Comparison of ENCODE assay signal across 8 mouse cellular contexts in the genomic region with DNA sequence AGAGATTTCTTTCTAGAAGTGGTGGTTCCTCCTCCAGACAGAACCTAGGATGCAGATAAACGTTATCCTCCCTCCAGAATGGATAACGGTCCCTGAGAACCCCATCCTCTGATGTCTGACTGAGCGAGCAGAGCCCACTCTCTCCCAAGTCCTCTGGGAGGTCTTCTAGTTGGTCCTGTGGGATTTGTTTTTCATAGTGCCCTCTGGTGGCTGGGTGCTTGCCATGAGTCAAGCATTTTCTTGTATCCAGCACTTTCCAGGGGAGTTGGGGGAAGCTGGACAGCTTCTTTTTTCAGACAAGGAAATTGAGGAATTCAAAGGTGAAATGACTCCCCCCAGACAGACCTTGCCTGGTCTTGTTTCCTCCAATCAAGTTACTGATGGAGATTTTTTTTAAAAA.
A peak's percentile ranks its signal among the peaks of the same experiment; 100 is the strongest.
DNase-seq lines count a peak whose midpoint lies in the region; ATAC-seq lines count a peak whose summit lies in the region.

No protein-coding gene starts in this region.

- peak; percentile 25 for DNase-seq in cerebellum, adult 9-10 months
- DNase-seq in cerebellum, adult 9-11 months = no peak
- DNase-seq in ovary, postnatal 14 days (ENCODE audit: low spot score) = peak; percentile 18
- DNase-seq in ovary, postnatal 10 days (ENCODE audit: low spot score) = no peak
- DNase-seq in kidney, postnatal 4 days = peak; percentile 61 to 69
- peak; percentile 76 for DNase-seq in lung, postnatal 14 days

- peak; percentile 48; the same call in 1 of the 2 replicates for ATAC-seq in common myeloid progenitor, adult 5-6 weeks (replicated peaks; ENCODE audit: low read depth, poor library complexity, severe bottlenecking)
- ATAC-seq in monocyte, adult 5-6 weeks (replicated peaks; ENCODE audit: insufficient number of reproducible peaks, low FRiP score, low TSS enrichment, poor library complexity, severe bottlenecking) = no peak

Comparison
In these comparisons a context has a peak if more than half of its experiments do, and no peak if none do; other contexts are left out.
1. DNase-seq: peak in cerebellum, adult 9-10 months (single experiment), ovary, postnatal 14 days (single experiment), kidney, postnatal 4 days (2 of 2) and lung, postnatal 14 days (single experiment); none in cerebellum, adult 9-11 months (single experiment) and ovary, postnatal 10 days (single experiment).